Mouse (Mus musculus) lung, embryonic 16.5 days (tissue): ENCODE results near the gene Rasgrp2. TPM values are rescaled to one million over a fixed set of nuclear protein-coding genes. Genes with fewer than 3 reads are reported as not detected.

Experiments used
- ATAC-seq: fragments of 200-750 bp; cut with Nextera tagmentation; 2 replicates; pipeline ENCODE4 v1.8.0; 2017; ENCODE audit warnings: low read depth, mild to moderate bottlenecking, moderate library complexity
- H3K27ac ChIP-seq: fragments of 300-500 bp; sonication (generic); 2 replicates; pipeline ENCODE4 v1.5.1; 2014; ENCODE audit warnings: mild to moderate bottlenecking, control low read depth, low read length
- H3K27me3 ChIP-seq: fragments of 300-500 bp; sonication (generic); 2 replicates; pipeline ENCODE4 v1.6.1; 2014; ENCODE audit warnings: low read depth, low read length, mixed read lengths; ENCODE audit not compliant: control insufficient read depth, insufficient read depth
- H3K36me3 ChIP-seq: fragments of 300-500 bp; sonication (generic); 2 replicates; pipeline ENCODE4 v1.6.1; 2014; ENCODE audit warnings: low read length; ENCODE audit not compliant: control insufficient read depth, insufficient read depth
- H3K4me1 ChIP-seq: fragments of 300-500 bp; sonication (generic); replicated peaks from 2 replicates; pipeline ENCODE4 v1.6.1; 2014; ENCODE audit warnings: low read length, mixed read lengths; ENCODE audit not compliant: control insufficient read depth, insufficient read depth
- H3K4me2 ChIP-seq: fragments of 300-500 bp; sonication (generic); 2 replicates; pipeline ENCODE4 v1.6.1; 2014; ENCODE audit warnings: low read depth, low read length, control low read depth
- H3K4me3 ChIP-seq: fragments of 300-500 bp; sonication (generic); 2 replicates; pipeline ENCODE4 v1.5.1; 2014; ENCODE audit warnings: mild to moderate bottlenecking, low read length, control low read depth
- H3K9ac ChIP-seq: fragments of 300-500 bp; sonication (generic); 2 replicates; pipeline ENCODE4 v1.6.1; 2014; ENCODE audit warnings: low read length, control low read depth
- H3K9me3 ChIP-seq: fragments of 300-500 bp; sonication (generic); 2 replicates; pipeline ENCODE4 v1.6.1; 2016; ENCODE audit warnings: low read length; ENCODE audit not compliant: control insufficient read depth
- whole genome bisulfite sequencing: fragments of 180-500 bp; shearing (Covaris S2); extraction: QIAGEN DNeasy Blood & Tissue Kit; methylation state at CpG from one replicate; pipeline ENCODE4 v1.1.7; 2014; 5-methylcytosine and 5-hydroxymethylcytosine counted together
- polyA plus RNA-seq: library from polyadenylated mRNA; unstranded; fragments of >200 nt; fragmentation: Nextera tagmentation; extraction: Ambion mirVana; gene quantifications from 2 replicates; pipeline ENCODE4 v1.2.1, GENCODE M21; 2015

Rasgrp2 gene
- polyA plus RNA-seq, 1 experiment from 2014 or later: 93.7 TPM

- 0% methylated on average over 2 of the region's 2 CpGs for WGBS
- no peaks in the 10 kb centered on the region for H3K9me3 ChIP-seq
- peak overlapping the region; percentile 99 for H3K4me3 ChIP-seq
- H3K9ac ChIP-seq: peak overlapping the region; percentile 99
- peak overlapping the region; percentile 95 for H3K4me2 ChIP-seq
- ATAC-seq: no peak
- H3K36me3 ChIP-seq: peaks cover 28% of the 10 kb centered on the region
- H3K4me1 ChIP-seq: peaks cover 16% of the 10 kb centered on the region
- peak overlapping the region; percentile 99; the same call in 1 of the 2 replicates for H3K27ac ChIP-seq
- H3K27me3 ChIP-seq: no peaks in the 10 kb centered on the region
Observed at GRCm38 (mm10) chr19:6364842-6365241, 34.3 kb upstream of the Rasgrp2 start.

GRCm38 (mm10) chr19:6370175-6370574, 29.0 kb upstream of the Rasgrp2 start:
- H3K4me3 ChIP-seq: no peak overlapping the region
- no peak overlapping the region for H3K27ac ChIP-seq
- H3K9ac ChIP-seq: no peak overlapping the region
- ATAC-seq: no peak
- no peaks in the 10 kb centered on the region for H3K27me3 ChIP-seq
- H3K9me3 ChIP-seq: no peaks in the 10 kb centered on the region
- 79% methylated on average over 2 of the region's 2 CpGs for WGBS
- H3K36me3 ChIP-seq: peaks cover 62% of the 10 kb centered on the region
- H3K4me1 ChIP-seq: peaks cover 5% of the 10 kb centered on the region
- no peak overlapping the region for H3K4me2 ChIP-seq

- no peaks in the 10 kb centered on the region for H3K9me3 ChIP-seq
- no peaks in the 10 kb centered on the region for H3K27me3 ChIP-seq
- no peak overlapping the region for H3K4me3 ChIP-seq
- 73% methylated on average over 3 of the region's 3 CpGs for WGBS
- no peak overlapping the region for H3K4me2 ChIP-seq
- no peak for ATAC-seq
- no peak overlapping the region for H3K9ac ChIP-seq
- H3K4me1 ChIP-seq: no peaks in the 10 kb centered on the region
- H3K27ac ChIP-seq: no peak overlapping the region
- H3K36me3 ChIP-seq: peaks cover 66% of the 10 kb centered on the region
Observed at GRCm38 (mm10) chr19:6372433-6372832, 26.7 kb upstream of the Rasgrp2 start.

- peak; percentile 32; the same call in 1 of the 2 replicates for ATAC-seq
- no peak overlapping the region for H3K4me3 ChIP-seq
- peaks cover 75% of the 10 kb centered on the region for H3K36me3 ChIP-seq
- no peaks in the 10 kb centered on the region for H3K27me3 ChIP-seq
- H3K9ac ChIP-seq: no peak overlapping the region
- no peak overlapping the region for H3K4me2 ChIP-seq
- H3K9me3 ChIP-seq: no peaks in the 10 kb centered on the region
- H3K4me1 ChIP-seq: no peaks in the 10 kb centered on the region
- WGBS: 61% methylated on average over 12 of the region's 12 CpGs
- no peak overlapping the region for H3K27ac ChIP-seq
Observed at GRCm38 (mm10) chr19:6373539-6374400, 25.4 kb upstream of the Rasgrp2 start.

- Histone ChIP-seq H3K9ac (no peak overlapping the region), H3K36me3 (peaks cover 76% of the 10 kb centered on the region), H3K27ac (no peak overlapping the region), H3K4me1 (no peaks in the 10 kb centered on the region), H3K4me2 (no peak overlapping the region), H3K4me3 (no peak overlapping the region), H3K9me3 (no peaks in the 10 kb centered on the region), H3K27me3 (no peaks in the 10 kb centered on the region)
- ATAC-seq: no peak
- 97% methylated on average over 10 of the region's 10 CpGs for WGBS
Observed at GRCm38 (mm10) chr19:6374571-6374970, 24.6 kb upstream of the Rasgrp2 start.

GRCm38 (mm10) chr19:6375423-6376254, 23.5 kb upstream of the Rasgrp2 start:
- Histone ChIP-seq H3K9me3 (no peaks in the 10 kb centered on the region), H3K4me3 (no peak overlapping the region), H3K4me1 (no peaks in the 10 kb centered on the region), H3K9ac (no peak overlapping the region), H3K36me3 (peaks cover 73% of the 10 kb centered on the region), H3K27ac (no peak overlapping the region), H3K4me2 (no peak overlapping the region), H3K27me3 (no peaks in the 10 kb centered on the region)
- WGBS: 89% methylated on average over 41 of the region's 42 CpGs
- ATAC-seq: no peak

GRCm38 (mm10) chr19:6376255-6376564, 22.9 kb upstream of the Rasgrp2 start:
- 67% methylated on average over 14 of the region's 14 CpGs for WGBS
- H3K4me3 ChIP-seq: no peak overlapping the region
- no peak for ATAC-seq
- H3K27me3 ChIP-seq: no peaks in the 10 kb centered on the region
- H3K4me1 ChIP-seq: no peaks in the 10 kb centered on the region
- H3K4me2 ChIP-seq: no peak overlapping the region
- H3K9ac ChIP-seq: no peak overlapping the region
- H3K36me3 ChIP-seq: peaks cover 69% of the 10 kb centered on the region
- no peak overlapping the region for H3K27ac ChIP-seq
- H3K9me3 ChIP-seq: no peaks in the 10 kb centered on the region

- Histone ChIP-seq H3K36me3 (peaks cover 66% of the 10 kb centered on the region), H3K9ac (no peak overlapping the region), H3K4me2 (no peak overlapping the region), H3K27me3 (no peaks in the 10 kb centered on the region), H3K4me3 (no peak overlapping the region), H3K9me3 (no peaks in the 10 kb centered on the region), H3K4me1 (no peaks in the 10 kb centered on the region), H3K27ac (no peak overlapping the region)
- ATAC-seq: no peak
- WGBS: 61% methylated on average over 2 of the region's 2 CpGs
Observed at GRCm38 (mm10) chr19:6376643-6377042, 22.5 kb upstream of the Rasgrp2 start.

- no peak overlapping the region for H3K9ac ChIP-seq
Observed at GRCm38 (mm10) chr19:6377327-6378040, 21.7 kb upstream of the Rasgrp2 start.

More at GRCm38 (mm10) chr19:6377327-6378040, 21.7 kb upstream of the Rasgrp2 start:
- no peaks in the 10 kb centered on the region for H3K4me1 ChIP-seq
- H3K27ac ChIP-seq: no peak overlapping the region
- H3K27me3 ChIP-seq: no peaks in the 10 kb centered on the region
- 79% methylated on average over 11 of the region's 11 CpGs for WGBS
- H3K4me3 ChIP-seq: no peak overlapping the region
- H3K36me3 ChIP-seq: peaks cover 59% of the 10 kb centered on the region
- H3K4me2 ChIP-seq: no peak overlapping the region
- no peak for ATAC-seq
- H3K9me3 ChIP-seq: no peaks in the 10 kb centered on the region
